Mouse (Mus musculus): ENCODE measurements around the gene Gpd1.

DNA sequence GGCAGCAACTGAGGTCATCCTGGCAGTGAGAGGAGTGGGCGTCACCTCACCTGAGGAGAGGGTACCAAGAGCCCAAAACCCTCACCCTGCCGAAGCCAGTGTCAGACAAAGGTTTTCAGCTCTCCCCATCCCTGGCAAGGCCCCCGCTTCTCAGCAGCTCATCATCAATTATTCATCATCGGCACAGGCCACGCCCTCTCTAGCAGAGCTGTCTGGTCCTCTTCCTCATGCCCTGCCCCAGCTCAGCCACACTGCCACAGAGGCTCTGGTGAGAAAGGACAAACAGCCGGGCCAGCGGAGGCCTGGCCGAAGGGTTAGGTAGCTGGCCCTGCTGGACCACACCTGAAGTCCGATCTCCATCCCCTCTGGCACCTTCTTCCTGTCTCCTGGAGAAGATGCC lies 25.3 kb upstream of the Gpd1 start:
- TF ChIP-seq CTCF (IDR thresholded peaks at IDR 0.05; ENCODE audit: borderline replicate concordance, control insufficient read depth, extremely low read depth, insufficient read depth, low read length, poor library complexity) (no peak), POLR2A (IDR thresholded peaks at IDR 0.05; ENCODE audit: control insufficient read depth, extremely low read depth, insufficient read depth, low read length, poor library complexity) (no peak)

All from thymus, adult 2 months (tissue).